Mouse (Mus musculus) left cerebral cortex, postnatal 4 days (tissue): ENCODE data around the gene Olfr943. TPM values are rescaled to one million over a fixed set of nuclear protein-coding genes. Genes with fewer than 3 reads are reported as not detected.

ENCODE experiments used
- DNase-seq: peaks from one replicate; pipeline ENCODE4 v3.0.0-alpha.2; 2022
- intact Hi-C: fragments of 180-260 bp; cut with DNase I; formaldehyde crosslinking; loops from one replicate; pipeline ENCODE4 v1.15.1; 2025
- total RNA-seq, 2 experiments: library from RNA; stranded (reverse); gene quantifications; 2 replicates each; pipeline ENCODE4 v1.2.3; 2021

Olfr943 gene
- total RNA-seq, result not detected

- intact Hi-C loops, result no loop called here
- no peak for DNase-seq
Observed at GRCm38 (mm10) chr9:39166004-39166403, at the start of gene Olfr943. Olfr943 (plus strand) TSS chr9:39166304.

- intact Hi-C loops, result no loop called here
- DNase-seq, result no peak
Observed at GRCm38 (mm10) chr9:39127326-39127725, 38.8 kb upstream of the Olfr943 start.

- no peak for DNase-seq
- intact Hi-C loops, result no loop called here
Observed at GRCm38 (mm10) chr9:39127831-39128230, 38.3 kb upstream of the Olfr943 start, which contains the start of gene Olfr27. Olfr27 (plus strand) TSS chr9:39128131.

- intact Hi-C loops, result no loop called here
- no peak for DNase-seq
Observed at GRCm38 (mm10) chr9:39152401-39152800, 13.7 kb upstream of the Olfr943 start.

GRCm38 (mm10) chr9:39201620-39202019 is 35.5 kb downstream of the Olfr943 start, which contains the start of gene Olfr944:
Olfr944 (plus strand) TSS chr9:39201920.
- no peak for DNase-seq
- intact Hi-C loops, result no loop called here

Other genes starting within 250 kb of the Olfr943 start
- gene Olfr930, start 236.5 kb upstream of the Olfr943 start, total RNA-seq, result not detected
- gene Olfr933, start 194.0 kb upstream of the Olfr943 start, total RNA-seq, result not detected
- gene Olfr934, start 178.0 kb upstream of the Olfr943 start, total RNA-seq, result not detected
- not detected for gene Olfr935, start 166.6 kb upstream of the Olfr943 start, total RNA-seq
- gene Olfr146, start 142.9 kb upstream of the Olfr943 start, total RNA-seq, result not detected
- not detected for gene Olfr937, start 101.4 kb upstream of the Olfr943 start, total RNA-seq
- gene Olfr938, start 87.4 kb upstream of the Olfr943 start, total RNA-seq, result not detected
- not detected for gene Olfr27, start 38.2 kb upstream of the Olfr943 start, total RNA-seq
- not detected for gene Olfr944, start 35.6 kb downstream of the Olfr943 start, total RNA-seq
- gene Olfr1537, start 83.7 kb downstream of the Olfr943 start, total RNA-seq, result not detected
- not detected for gene Olfr945, start 110.5 kb downstream of the Olfr943 start, total RNA-seq
- gene Olfr948, start 159.7 kb downstream of the Olfr943 start, total RNA-seq, result not detected
- gene Olfr951, start 221.1 kb downstream of the Olfr943 start, total RNA-seq, result not detected